Mouse (Mus musculus) c-Kit-positive CD71-negative TER-119-negative erythroid progenitor cells, embryonic 14.5 days (primary cell): ENCODE data around the gene Ppm1e.
A peak's percentile ranks its signal among the peaks of the same experiment; 100 is the strongest.
"Not testable (repeated sequence)": the region's sequence is repeated elsewhere in the genome, so short reads cannot be mapped to it uniquely, and the experiment has no call there.

Source experiments
- DNase-seq: peaks from one replicate; pipeline ENCODE4 v3.0.0-alpha.2; 2013; ENCODE audit warnings: low read depth

The Ppm1e gene

DNA sequence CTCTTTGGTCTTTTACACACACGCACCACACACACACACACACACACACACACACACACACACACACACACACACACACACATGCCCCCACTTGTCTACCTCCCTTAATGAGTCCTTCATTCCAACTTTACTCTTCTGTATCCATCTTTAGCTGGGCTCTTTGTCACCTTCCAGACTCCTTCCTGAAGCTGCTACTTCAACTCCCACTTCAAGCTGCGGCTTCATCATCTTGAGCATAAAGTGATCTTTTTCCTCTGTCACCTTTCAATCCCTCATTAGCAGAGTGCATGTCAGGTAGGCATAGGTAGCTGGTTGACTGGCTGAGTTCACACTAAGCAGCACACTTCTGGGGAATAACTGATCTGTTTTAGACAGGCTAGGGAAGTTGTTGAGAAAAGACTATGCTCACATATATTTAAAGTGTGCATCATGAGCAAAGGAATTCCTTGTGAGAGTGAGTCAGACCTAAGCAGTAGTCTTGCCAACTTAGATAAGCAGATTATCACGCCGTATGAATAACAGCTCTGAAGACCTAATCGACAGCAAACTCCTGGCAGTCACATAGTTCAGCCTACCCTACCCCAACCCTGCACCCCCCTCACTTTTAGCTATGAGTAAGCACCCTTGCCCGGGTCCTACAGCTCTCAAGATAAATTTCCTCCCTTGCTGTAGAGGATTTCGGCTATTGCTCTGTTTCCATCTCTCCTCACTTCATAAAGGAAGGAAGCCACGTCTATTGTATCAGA, 49.3 kb downstream of the Ppm1e start:
- peak; percentile 30 for DNase-seq

DNA sequence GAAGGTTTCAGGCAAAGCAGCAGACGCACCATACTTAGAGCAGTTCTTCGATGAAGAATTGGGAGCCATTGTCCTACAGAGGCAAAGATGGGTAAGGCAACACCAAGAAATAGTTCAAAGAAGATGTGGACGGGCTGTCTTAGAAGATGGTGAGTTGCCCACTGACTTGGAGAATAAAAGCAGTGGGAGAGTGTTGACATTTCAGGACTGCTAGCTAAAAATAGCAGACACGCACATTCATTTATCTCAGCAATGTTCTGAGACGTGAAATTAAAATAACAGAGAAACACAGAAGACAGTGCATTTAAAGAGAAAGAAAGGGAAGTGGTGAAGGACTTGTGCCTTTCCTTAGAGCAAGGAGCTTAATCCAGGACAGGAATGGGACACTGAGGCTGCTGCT, 59.8 kb downstream of the Ppm1e start:
- DNase-seq, result no peak

DNA sequence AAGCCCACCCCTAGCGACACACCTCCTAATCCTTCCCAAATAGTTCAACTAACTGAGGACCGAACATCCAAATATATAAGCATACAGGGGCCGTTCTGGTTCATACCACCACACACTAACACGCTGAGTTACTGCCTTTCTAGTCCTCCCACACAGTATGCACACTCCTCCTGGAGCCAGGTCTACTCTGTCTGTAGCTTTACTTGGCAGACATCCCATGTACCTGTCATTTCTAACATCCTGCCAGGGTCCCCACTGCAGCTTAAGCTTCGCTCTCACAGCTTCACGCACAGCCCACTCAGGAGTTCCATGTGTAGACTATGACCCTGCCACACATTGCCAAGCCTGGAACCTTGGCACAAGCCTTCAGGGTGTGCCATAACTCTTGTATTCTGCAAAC, 62.4 kb downstream of the Ppm1e start:
- DNase-seq, result no peak

DNA sequence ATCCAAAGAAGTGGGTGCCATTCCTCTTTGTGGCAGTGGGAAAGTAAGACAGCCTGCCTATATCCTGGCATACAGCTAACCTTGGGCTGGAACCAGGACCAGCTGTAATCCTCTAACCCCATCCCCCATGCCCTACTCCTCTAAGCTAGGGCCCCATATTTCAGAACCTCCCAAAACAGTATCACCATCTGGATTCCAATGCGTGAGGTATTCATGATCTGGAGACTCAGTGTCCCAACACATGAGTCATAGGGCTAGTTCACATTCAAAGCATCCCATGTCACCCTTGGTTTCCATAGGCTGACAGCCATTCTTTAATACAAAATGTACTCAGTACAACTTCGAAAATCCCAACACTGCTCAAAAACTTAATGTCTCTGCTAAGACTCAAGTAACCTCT, 63.2 kb downstream of the Ppm1e start:
- no peak for DNase-seq

DNA sequence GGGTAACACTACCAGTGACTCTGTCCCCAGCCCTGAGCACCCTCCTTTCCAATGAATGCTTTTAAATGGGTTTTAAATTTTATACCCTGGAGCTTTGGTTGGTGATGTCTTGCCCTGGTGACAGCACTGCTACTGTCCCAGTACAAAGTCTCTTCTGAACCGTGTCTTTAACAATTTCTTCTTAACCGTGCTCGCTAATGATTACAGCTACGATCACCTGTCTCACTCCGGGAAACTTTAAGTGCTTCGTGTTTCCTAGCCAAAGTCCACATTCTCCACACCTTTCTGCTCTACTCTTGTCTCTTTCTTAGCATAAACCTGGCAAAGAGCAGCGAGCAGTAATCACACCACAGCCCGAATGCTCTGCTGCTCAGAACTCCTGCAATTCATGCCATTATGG, 69.5 kb downstream of the Ppm1e start:
- DNase-seq, result no peak

DNA sequence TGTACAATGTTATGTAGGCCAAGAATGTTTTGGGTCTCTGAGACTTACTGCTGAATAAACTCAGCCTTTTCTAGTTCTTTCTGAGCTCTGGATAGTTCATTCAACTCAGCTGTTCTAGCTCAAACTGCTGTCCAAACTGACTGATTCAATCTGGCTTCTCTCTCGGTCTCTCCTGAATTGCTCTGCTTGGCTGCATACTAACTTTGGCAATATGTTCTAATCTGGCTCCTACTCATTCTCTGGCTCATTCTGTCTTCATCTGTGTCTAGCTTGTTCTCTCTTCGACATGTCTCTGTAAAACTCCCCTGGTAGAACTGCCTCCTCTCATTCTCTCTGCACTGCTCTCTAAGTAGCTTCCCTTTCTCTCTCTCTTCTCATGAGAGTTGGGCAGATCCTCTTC, 72.6 kb downstream of the Ppm1e start:
- DNase-seq, result no peak

DNA sequence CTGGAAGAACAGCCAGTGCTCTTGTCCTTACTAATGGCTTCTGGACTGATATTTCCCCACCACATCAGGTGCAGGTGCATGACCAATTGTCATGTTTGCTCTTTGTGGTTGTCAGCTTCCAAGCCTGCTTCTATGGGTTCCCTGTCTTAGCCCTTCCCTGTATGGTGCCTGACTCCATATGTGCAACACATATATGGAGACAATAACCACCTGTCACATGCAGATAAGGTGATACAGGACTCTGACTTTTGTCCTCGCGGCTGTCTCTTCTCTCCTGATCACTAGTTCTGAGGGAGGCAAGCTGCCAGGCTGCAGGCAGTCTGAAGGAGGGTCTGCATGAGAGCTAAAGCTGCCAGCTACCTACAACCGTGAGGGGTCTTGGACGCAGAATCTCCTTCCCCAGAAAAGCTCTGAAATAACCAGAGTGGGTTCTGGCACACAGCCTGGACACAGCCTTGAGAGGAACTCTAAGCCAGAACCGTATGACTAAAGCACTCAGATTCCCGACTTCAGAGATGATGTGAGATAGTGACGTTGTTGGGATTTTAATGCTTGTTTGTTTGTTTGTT, 76.8 kb downstream of the Ppm1e start:
- DNase-seq, result no peak

DNA sequence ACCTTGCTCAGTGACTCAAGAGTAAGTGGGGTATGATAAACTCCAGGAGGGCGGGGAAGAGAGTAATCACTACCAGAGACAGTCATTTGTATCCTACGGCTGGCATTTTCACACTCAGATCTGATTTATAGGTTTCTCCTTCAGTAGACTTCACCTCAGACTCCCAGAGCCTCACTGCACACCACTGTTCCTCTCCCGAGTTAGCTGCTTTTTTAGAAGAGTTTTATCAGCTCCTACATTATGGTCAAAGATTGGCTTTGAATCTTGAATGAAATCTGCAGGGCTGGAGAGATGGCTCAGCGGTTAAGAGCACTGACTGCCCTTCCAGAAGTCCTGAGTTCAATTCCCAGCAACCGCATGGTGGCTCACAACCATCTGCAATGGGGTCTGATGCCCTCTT, 79.4 kb downstream of the Ppm1e start:
- no peak for DNase-seq

DNA sequence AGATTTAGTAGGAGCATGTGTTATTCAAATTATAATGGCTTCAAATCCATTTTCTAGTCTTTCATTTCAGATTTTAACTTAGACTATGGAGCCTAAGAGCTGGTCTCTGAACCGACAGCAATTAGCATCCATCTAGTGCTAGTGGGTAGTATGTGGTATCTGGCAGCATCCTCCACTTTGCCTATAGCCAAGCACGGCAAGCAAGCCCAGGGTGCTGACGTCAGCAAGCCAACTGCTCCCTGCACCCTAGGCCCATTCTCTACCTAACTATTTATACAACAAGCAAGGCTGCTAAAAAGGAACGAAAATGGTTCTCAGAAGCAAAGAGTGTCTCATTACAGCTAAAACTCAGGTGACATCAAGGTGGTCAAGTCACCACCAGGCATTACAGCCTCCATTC, 80.0 kb downstream of the Ppm1e start:
- no peak for DNase-seq

DNA sequence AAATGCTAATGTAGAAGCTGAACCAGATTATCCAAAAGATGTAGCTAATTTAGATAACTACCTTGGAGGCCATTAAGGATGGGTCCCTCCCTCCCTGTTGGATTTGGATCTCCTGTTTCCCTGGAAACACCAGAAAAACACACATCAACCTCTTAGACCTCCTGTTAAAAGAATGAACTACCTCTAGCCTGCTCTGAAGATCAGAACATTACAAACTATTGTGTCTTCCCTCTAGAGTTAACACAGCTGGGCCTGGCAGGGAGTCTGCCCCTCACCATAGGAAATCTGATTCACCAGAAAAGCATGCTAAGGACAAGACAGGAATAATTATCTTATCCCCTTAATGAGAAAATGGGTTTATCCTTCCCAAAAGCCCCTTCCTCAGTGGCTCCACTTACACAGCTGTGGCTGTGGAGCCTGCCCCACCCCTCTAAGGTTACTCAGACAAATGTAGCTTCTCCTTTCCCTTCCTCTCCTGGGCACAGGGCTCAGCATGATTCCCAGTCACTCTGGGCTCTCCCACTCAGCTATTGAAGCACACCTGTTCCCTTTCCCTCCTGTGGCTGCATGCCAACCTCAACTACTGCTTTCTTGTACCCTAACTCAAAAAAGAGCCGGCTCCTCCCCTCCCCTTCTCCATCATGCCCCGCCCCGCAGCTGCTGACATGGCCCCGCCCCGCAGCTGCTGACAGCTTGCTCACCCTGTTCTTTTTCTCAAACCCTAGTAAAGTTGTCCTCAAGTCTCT, 82.4 kb downstream of the Ppm1e start:
- no peak for DNase-seq

DNA sequence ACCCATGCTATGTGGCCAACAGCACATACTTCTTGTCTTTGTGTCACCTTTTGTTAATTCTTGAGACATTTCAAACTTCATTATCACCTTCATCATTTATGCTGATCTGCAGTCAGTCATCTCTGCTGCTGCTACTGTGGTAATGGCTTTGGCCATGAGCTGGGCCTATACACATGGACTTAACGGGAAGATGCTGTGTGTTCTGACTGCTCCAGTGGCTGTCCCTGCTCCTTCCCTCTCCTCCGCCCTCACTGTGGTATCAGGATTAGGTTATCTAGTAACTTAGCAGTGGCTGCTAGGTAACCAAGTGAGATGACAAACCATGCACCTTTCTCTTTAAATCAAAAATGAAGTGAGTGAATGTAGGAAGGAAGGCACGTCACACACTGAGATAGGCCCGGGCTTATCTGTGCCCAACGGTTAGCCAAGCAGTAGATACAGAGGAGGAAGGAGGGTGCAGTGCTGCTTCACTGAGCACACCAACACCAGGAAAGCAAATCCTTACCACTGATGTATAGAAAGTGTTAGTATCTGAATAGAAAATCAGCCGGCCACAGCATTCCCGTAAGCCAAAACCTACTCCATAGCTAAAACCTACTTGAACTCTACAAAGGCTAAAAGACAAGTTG, 83.3 kb downstream of the Ppm1e start:
- DNase-seq, result no peak

DNA sequence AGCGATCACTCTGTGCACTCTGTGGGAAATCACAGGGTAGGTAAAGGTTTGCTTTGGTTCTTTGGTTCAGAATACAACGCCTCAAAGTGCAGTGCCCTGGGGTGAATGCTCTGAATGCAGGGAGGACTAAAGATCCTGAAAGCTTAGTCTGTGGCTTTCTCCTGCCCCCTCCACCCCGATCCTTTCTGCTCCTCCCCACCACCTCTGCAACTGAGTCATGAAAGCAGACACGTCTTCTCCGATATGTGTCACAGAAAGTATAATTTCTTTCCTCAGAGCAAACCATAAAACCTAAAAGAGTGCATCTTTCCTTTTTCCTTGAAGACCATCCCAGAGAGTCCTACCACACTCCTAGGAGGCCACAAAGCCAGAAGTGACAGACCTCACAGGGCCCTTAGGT, 86.1 kb downstream of the Ppm1e start:
- no peak for DNase-seq

DNA sequence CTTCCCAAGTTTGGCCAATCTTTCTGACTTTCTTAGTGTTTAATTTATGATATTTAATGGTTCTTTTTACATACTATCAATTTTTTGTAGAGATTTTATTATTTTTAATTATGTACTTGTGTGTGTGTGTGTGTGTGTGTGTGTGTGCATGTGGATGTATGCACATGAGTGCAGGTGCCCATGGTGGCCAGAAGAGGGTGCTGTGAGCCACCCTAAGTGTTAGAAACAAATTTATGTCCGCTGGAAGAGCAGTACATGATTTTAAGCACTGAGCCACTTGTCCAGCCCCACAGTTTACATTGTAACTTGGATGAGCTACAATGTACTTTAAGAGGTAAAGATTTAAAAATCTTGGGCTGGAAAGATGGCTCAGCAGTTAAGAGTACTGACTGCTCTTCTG, 87.3 kb downstream of the Ppm1e start:
- no peak for DNase-seq

DNA sequence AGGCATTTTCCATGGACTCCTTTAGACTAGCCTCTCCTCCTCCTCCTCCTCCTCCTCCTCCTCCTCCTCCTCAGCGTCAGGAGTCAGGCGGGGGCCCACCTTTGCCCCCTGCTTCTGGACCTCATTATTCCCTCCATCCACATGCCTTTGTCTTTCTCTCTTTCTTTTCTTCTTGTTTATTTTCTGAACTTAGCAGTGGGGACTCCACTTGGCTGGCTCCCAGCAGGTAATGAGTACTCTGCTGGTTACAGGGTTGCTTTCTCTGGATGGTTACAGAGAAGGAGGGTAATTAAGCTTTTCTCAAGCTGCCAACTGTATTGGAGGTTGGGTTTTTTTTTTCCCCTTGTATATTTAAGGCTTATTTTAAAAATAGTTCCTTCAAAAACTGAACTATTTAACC, 87.9 kb downstream of the Ppm1e start:
- no peak for DNase-seq

DNA sequence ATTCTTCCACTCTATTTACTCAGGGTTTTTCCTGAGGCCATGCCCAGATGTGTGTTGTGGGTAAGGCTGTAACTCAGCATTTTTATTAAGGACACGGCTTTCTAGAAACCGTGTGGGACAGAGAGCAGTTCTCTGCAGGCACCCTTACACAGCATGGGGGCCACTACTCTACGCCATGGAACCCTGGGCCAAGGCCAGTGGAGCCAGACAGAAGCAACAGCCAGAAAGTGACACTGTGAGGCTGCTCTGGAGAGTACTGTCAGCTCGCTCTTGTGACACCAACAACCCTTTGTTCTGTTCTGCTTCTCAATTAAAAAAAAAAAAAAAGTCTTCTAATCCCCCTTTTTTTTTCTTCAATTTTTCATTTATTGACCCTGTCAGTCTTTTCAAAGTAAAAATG, 88.4 kb downstream of the Ppm1e start:
- no peak for DNase-seq

DNA sequence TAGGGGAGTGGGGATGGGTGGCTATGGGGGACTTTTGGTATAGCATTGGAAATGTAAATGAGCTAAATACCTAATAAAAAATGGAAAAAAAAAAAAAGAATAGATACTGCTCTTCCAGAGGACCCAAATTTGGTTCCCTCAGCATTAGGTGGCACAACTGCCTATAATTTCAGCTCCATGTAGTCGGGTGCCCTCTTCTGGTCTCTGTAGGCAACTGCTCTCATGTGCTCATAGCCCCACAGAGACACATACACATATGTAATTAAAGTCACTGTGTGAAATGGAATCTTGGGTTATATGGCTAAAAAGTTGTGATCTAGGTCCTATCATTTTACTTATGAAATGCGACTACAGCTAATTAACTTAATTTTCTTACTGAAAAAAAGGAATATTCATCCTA, 90.0 kb downstream of the Ppm1e start:
- no peak for DNase-seq

DNA sequence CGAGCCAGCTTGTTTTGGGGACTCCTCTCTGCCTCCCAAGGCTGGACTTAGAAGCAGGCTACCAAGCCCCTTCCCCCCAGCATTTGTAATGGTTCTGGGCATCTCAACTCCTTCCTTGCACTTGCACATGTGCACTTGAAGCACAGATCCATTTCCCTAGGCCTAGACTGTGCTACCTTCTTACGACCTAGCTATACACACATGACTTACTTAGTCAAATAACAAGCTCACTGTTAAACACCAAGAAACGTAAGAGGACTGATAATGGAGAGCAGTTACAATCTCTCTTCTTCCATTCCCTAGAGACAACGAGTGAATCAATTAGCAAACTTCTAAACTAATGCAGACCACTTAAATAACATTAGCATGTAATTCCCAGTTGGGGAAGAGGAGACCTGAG, 92.6 kb downstream of the Ppm1e start:
- DNase-seq, result no peak

DNA sequence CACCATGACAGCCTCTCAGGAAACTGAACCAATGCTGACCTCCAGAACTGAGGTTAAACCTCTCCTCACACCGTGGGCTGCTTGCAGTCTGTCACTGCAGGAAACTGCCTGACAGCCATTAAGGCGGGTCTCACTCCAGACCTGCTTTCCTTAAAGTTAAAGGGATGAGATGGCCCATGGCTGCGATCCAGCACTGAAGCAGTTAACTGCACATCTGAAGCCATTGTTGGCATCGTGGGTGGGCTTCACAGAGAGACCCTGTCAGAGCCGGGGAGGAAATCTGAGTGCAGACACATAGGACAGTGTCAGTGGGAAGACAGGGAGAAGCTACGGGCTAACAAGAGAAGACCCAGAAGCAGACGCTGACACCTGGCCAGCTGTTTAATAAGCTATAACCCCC, 94.9 kb downstream of the Ppm1e start:
- DNase-seq, result no peak

DNA sequence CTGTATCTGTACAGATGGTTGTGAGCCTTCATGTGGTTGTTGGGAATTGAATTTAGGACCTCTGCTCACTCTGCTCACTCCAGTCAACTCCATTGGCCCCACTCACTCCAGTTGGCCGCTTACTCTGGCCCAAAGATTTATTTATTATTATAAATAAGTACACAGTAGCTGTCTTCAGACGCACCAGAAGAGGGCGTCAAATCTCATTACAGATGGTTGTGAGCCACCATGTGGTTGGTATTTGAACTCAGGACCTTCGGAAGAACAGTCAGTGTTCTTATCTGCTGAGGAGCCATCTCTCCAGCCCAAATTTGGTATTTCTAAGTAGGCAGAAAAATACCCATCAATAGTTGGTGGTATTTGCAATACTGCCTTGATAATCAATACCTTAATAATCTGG, 97.1 kb downstream of the Ppm1e start:
- not testable (repeated sequence) for DNase-seq

DNA sequence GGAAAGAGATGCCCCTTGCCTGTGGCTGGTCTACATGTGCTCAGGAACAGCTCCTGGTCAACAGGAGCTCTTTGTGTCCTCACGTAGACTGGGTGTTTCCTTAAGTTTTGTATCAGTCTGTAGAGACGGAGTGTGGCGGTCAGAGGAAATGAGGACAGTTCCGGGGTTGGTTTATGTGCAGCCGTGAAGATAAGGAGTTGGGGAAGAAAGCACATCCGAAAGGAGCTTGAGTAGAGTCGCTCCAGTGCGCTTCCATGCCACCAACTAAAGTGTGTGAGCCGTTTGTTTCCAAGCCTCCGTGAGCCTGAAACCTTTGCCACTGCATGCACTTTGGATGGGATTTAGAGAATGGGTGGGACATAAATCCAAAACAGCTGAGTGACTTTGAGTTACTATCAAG, 99.0 kb downstream of the Ppm1e start:
- no peak for DNase-seq

DNA sequence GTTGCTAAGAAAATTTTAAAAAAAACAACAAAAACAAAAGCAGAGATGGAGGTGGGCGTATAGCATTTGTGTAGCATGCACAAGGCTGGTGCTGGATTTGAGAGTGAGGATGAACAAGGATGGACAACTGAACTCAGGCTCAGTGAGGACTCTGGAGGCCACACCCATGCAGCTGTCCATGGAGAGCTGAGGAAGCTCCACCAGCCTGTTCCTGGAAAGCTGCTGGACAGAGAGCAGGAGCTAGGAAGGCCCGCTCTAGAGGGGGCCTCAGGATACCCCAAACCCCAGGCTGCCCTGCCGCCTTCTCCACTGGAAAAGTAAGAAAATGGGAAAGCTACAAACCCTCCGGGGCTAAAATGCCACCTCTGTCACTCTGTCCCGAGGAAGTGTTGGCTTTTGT, 101.5 kb downstream of the Ppm1e start:
- no peak for DNase-seq

DNA sequence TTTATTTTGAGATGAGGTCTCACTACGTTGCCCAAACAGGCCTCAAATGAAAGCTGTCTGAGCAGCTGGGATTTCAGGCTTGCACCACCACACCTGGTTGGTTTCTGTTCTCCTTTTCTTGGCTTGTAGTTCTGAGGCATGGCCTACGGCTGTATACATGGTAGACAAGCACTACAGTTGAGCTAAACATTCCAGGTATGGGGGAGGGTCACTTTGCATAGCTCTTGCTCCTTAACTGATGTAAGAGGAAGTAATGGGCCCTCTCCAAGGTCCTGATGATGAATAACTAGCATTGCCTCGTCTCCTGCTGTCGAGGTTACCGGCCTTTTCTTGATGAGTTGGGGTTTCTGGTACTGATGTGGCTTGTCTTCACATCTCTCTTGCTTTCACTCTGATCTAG, 104.7 kb downstream of the Ppm1e start:
- no peak for DNase-seq

DNA sequence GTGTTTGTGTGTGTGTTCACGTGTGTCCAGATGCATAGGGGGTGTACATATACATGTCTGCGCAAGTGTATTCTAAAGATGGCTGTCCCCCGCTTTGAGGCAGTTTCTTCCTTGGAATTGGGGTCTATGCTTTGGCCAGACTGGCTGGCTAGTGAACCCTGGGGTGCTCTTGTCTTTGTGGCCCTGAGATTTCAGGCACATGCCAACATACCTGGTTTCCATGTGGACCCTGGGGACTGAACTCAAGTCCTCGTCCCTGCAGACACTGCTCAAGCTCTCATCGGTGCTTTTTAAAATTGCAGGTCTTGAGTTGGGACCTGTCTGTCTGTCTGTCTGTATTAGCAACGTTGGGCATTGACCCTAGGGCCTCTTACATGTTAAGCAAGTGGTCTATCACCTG, 105.5 kb downstream of the Ppm1e start:
- no peak for DNase-seq
